Mouse (Mus musculus): ENCODE measurements around the gene Hoxd4. TPM values are rescaled to one million over a fixed set of nuclear protein-coding genes. Genes with fewer than 3 reads are reported as not detected.

Gene Hoxd4
- polyA plus RNA-seq, 1 experiment: not detected

GRCm38 (mm10) chr2:74677106-74677505 is 34.6 kb upstream of the Hoxd4 start:
- Histone ChIP-seq H3K79me2 (ENCODE audit: control insufficient read depth, insufficient read depth) (no peaks in the 10 kb centered on the region), H3ac (ENCODE audit: control insufficient read depth, insufficient read length, low read depth) (no peak overlapping the region), H3K36me3 (ENCODE audit: control insufficient read depth, insufficient read depth) (no peaks in the 10 kb centered on the region), H3K4me3 (ENCODE audit: insufficient read depth, poor library complexity, severe bottlenecking) (no peak overlapping the region), H3K27me3 (ENCODE audit: control insufficient read depth, insufficient read depth, insufficient read length) (peaks cover 66% of the 10 kb centered on the region), H3K79me3 (ENCODE audit: low read depth) (no peaks in the 10 kb centered on the region)
- TF ChIP-seq CEBPB (IDR thresholded peaks at IDR 0.05; ENCODE audit: low read depth) (no peak), USF1 (IDR thresholded peaks at IDR 0.05; ENCODE audit: low read depth) (no peak), MYOD1 (IDR thresholded peaks at IDR 0.05; ENCODE audit: control insufficient read depth, insufficient read length, low read depth) (no peak), MAX (IDR thresholded peaks at IDR 0.05) (no peak), FOSL1 (IDR thresholded peaks at IDR 0.05; ENCODE audit: insufficient read depth, low read length, poor library complexity, severe bottlenecking) (no peak), CTCF (IDR thresholded peaks at IDR 0.05; ENCODE audit: control insufficient read depth, insufficient read depth, insufficient read length) (no peak), MYOG (IDR thresholded peaks at IDR 0.05; ENCODE audit: control insufficient read depth, extremely low read depth, insufficient read length) (no peak)

- Histone ChIP-seq H3ac (ENCODE audit: control insufficient read depth, insufficient read length, low read depth) (no peak within 1 kb of the TSS), H3K27me3 (ENCODE audit: control insufficient read depth, insufficient read depth, insufficient read length) (peaks cover 66% of the 10 kb centered on the region), H3K79me2 (ENCODE audit: control insufficient read depth, insufficient read depth) (no peaks in the 10 kb centered on the region), H3K79me3 (ENCODE audit: low read depth) (no peaks in the 10 kb centered on the region), H3K4me3 (ENCODE audit: insufficient read depth, poor library complexity, severe bottlenecking) (no peak within 1 kb of the TSS), H3K36me3 (ENCODE audit: control insufficient read depth, insufficient read depth) (no peaks in the 10 kb centered on the region)
- TF ChIP-seq MYOD1 (IDR thresholded peaks at IDR 0.05; ENCODE audit: control insufficient read depth, insufficient read length, low read depth) (no peak), CEBPB (IDR thresholded peaks at IDR 0.05; ENCODE audit: low read depth) (no peak), CTCF (IDR thresholded peaks at IDR 0.05; ENCODE audit: control insufficient read depth, insufficient read depth, insufficient read length) (no peak), MYOG (IDR thresholded peaks at IDR 0.05; ENCODE audit: control insufficient read depth, extremely low read depth, insufficient read length) (no peak), FOSL1 (IDR thresholded peaks at IDR 0.05; ENCODE audit: insufficient read depth, low read length, poor library complexity, severe bottlenecking) (no peak), MAX (IDR thresholded peaks at IDR 0.05) (no peak), USF1 (IDR thresholded peaks at IDR 0.05; ENCODE audit: low read depth) (no peak)
Observed at GRCm38 (mm10) chr2:74678891-74679595, 32.7 kb upstream of the Hoxd4 start, which contains the start of gene Hoxd11. TSS of gene Hoxd11 (plus strand) at chr2:74679557.

GRCm38 (mm10) chr2:74679596-74679971 is 32.1 kb upstream of the Hoxd4 start:
- H3K79me3 ChIP-seq (ENCODE audit: low read depth): no peaks in the 10 kb centered on the region
- peaks cover 61% of the 10 kb centered on the region for H3K27me3 ChIP-seq (ENCODE audit: control insufficient read depth, insufficient read depth, insufficient read length)
- no peak overlapping the region for H3K4me3 ChIP-seq (ENCODE audit: insufficient read depth, poor library complexity, severe bottlenecking)
- H3ac ChIP-seq (ENCODE audit: control insufficient read depth, insufficient read length, low read depth): no peak overlapping the region
- no peak for TF ChIP-seq CTCF (IDR thresholded peaks at IDR 0.05; ENCODE audit: control insufficient read depth, insufficient read depth, insufficient read length)
- TF ChIP-seq CEBPB (IDR thresholded peaks at IDR 0.05; ENCODE audit: low read depth): no peak
- TF ChIP-seq FOSL1 (IDR thresholded peaks at IDR 0.05; ENCODE audit: insufficient read depth, low read length, poor library complexity, severe bottlenecking): no peak
- TF ChIP-seq MYOD1 (IDR thresholded peaks at IDR 0.05; ENCODE audit: control insufficient read depth, insufficient read length, low read depth): no peak
- TF ChIP-seq USF1 (IDR thresholded peaks at IDR 0.05; ENCODE audit: low read depth): no peak
- no peaks in the 10 kb centered on the region for H3K36me3 ChIP-seq (ENCODE audit: control insufficient read depth, insufficient read depth)
- no peaks in the 10 kb centered on the region for H3K79me2 ChIP-seq (ENCODE audit: control insufficient read depth, insufficient read depth)

GRCm38 (mm10) chr2:74679980-74680379 is 31.7 kb upstream of the Hoxd4 start:
- Histone ChIP-seq H3K27me3 (ENCODE audit: control insufficient read depth, insufficient read depth, insufficient read length) (peaks cover 57% of the 10 kb centered on the region), H3K79me2 (ENCODE audit: control insufficient read depth, insufficient read depth) (no peaks in the 10 kb centered on the region), H3K4me3 (ENCODE audit: insufficient read depth, poor library complexity, severe bottlenecking) (no peak overlapping the region), H3K36me3 (ENCODE audit: control insufficient read depth, insufficient read depth) (no peaks in the 10 kb centered on the region), H3ac (ENCODE audit: control insufficient read depth, insufficient read length, low read depth) (no peak overlapping the region), H3K79me3 (ENCODE audit: low read depth) (no peaks in the 10 kb centered on the region)
- TF ChIP-seq CTCF (IDR thresholded peaks at IDR 0.05; ENCODE audit: control insufficient read depth, insufficient read depth, insufficient read length) (no peak), USF1 (IDR thresholded peaks at IDR 0.05; ENCODE audit: low read depth) (no peak), CEBPB (IDR thresholded peaks at IDR 0.05; ENCODE audit: low read depth) (no peak), MAX (IDR thresholded peaks at IDR 0.05) (no peak), MYOD1 (IDR thresholded peaks at IDR 0.05; ENCODE audit: control insufficient read depth, insufficient read length, low read depth) (no peak), MYOG (IDR thresholded peaks at IDR 0.05; ENCODE audit: control insufficient read depth, extremely low read depth, insufficient read length) (no peak), FOSL1 (IDR thresholded peaks at IDR 0.05; ENCODE audit: insufficient read depth, low read length, poor library complexity, severe bottlenecking) (no peak)

GRCm38 (mm10) chr2:74680561-74681398 is 30.9 kb upstream of the Hoxd4 start:
- H3K4me3 ChIP-seq (ENCODE audit: insufficient read depth, poor library complexity, severe bottlenecking): no peak overlapping the region
- H3ac ChIP-seq (ENCODE audit: control insufficient read depth, insufficient read length, low read depth): no peak overlapping the region
- H3K36me3 ChIP-seq (ENCODE audit: control insufficient read depth, insufficient read depth): no peaks in the 10 kb centered on the region
- TF ChIP-seq MYOD1 (IDR thresholded peaks at IDR 0.05; ENCODE audit: control insufficient read depth, insufficient read length, low read depth): no peak
- TF ChIP-seq USF1 (IDR thresholded peaks at IDR 0.05; ENCODE audit: low read depth): no peak
- TF ChIP-seq FOSL1 (IDR thresholded peaks at IDR 0.05; ENCODE audit: insufficient read depth, low read length, poor library complexity, severe bottlenecking): no peak
- TF ChIP-seq MAX (IDR thresholded peaks at IDR 0.05): no peak
- TF ChIP-seq CEBPB (IDR thresholded peaks at IDR 0.05; ENCODE audit: low read depth): no peak
- TF ChIP-seq MYOG (IDR thresholded peaks at IDR 0.05; ENCODE audit: control insufficient read depth, extremely low read depth, insufficient read length): no peak
- TF ChIP-seq CTCF (IDR thresholded peaks at IDR 0.05; ENCODE audit: control insufficient read depth, insufficient read depth, insufficient read length): no peak
- H3K79me2 ChIP-seq (ENCODE audit: control insufficient read depth, insufficient read depth): no peaks in the 10 kb centered on the region
- H3K27me3 ChIP-seq (ENCODE audit: control insufficient read depth, insufficient read depth, insufficient read length): peaks cover 53% of the 10 kb centered on the region
- no peaks in the 10 kb centered on the region for H3K79me3 ChIP-seq (ENCODE audit: low read depth)

Data from C2C12 (cell line).